Mouse (Mus musculus) C2C12 (cell line): ENCODE results near the gene Adgrb2.

Source experiments
- CTCF ChIP-seq: IDR thresholded peaks from one replicate; pipeline ENCODE4 v1.5.1; 2011; ENCODE audit not compliant: control insufficient read depth, insufficient read depth, insufficient read length
- FOSL1 ChIP-seq: IDR thresholded peaks from one replicate; pipeline ENCODE4 v1.8.0; 2011; ENCODE audit warnings: mild to moderate bottlenecking, low read length; ENCODE audit not compliant: poor library complexity, insufficient read depth, severe bottlenecking
- MAX ChIP-seq: IDR thresholded peaks from one replicate; pipeline ENCODE4 v1.6.1; 2011; ENCODE audit warnings: mild to moderate bottlenecking, control low read depth
- MYOD1 ChIP-seq: IDR thresholded peaks from one replicate; pipeline ENCODE4 v1.6.1; 2011; ENCODE audit warnings: low read depth; ENCODE audit not compliant: control insufficient read depth, insufficient read length
- MYOG ChIP-seq: IDR thresholded peaks from one replicate; pipeline ENCODE4 v1.6.1; 2011; ENCODE audit not compliant: control insufficient read depth, insufficient read length; ENCODE audit errors: extremely low read depth
- USF1 ChIP-seq: IDR thresholded peaks from one replicate; pipeline ENCODE4 v1.6.1; 2011; ENCODE audit warnings: low read depth, mild to moderate bottlenecking, control low read depth, moderate library complexity

GRCm38 (mm10) chr4:130031146-130031545 is 46.5 kb downstream of the Adgrb2 start:
- TF ChIP-seq CTCF (no peak), MAX (no peak), MYOD1 (no peak), FOSL1 (no peak), MYOG (no peak), USF1 (no peak)
